20 mouse cellular contexts compared by ENCODE assay signal in genomic region chr11:67105689-67106088, GRCm38 (mm10). TPM values are rescaled to one million over a fixed set of nuclear protein-coding genes. Genes with fewer than 3 reads are reported as not detected.
DNase-seq lines count a peak whose midpoint lies in the region; ATAC-seq and TF ChIP-seq lines count a peak whose summit lies in the region.
"Had no signal": no experiment of that assay in that cellular context is flagged by ENCODE, and none has a peak within 500 bp of the region (broad histone marks: within the 10 kb centered on the region; RNA-seq: fewer than 3 reads in every experiment).

No protein-coding gene starts in this region.

- no peaks in the 10 kb centered on the region for H3K36me3 ChIP-seq in kidney, postnatal 0 days (ENCODE audit: insufficient read depth, low read length)
- H3K36me3 ChIP-seq in embryonic facial prominence, embryonic 12.5 days = no peaks in the 10 kb centered on the region
- H3K36me3 ChIP-seq in limb, embryonic 15.5 days = no peaks in the 10 kb centered on the region
- H3K36me3 ChIP-seq: forebrain, embryonic 10.5 days; midbrain, embryonic 10.5 days; neural tube, embryonic 13.5 days had no signal

- H3K4me3 ChIP-seq in kidney, postnatal 0 days (replicated peaks; ENCODE audit: low read depth, low read length) = no peak overlapping the region
- H3K4me3 ChIP-seq in embryonic facial prominence, embryonic 12.5 days = no peak overlapping the region
- H3K4me3 ChIP-seq in limb, embryonic 15.5 days = no peak overlapping the region
- H3K4me3 ChIP-seq: forebrain, embryonic 10.5 days; midbrain, embryonic 10.5 days; neural tube, embryonic 13.5 days had no signal

- DNase-seq in gastrocnemius, adult 18-20 months (ENCODE audit: low spot score) = peak; percentile 79
- no peak for DNase-seq in gastrocnemius, postnatal 4 days (ENCODE audit: low spot score in 2 of 2)
- peak; percentile 38 for DNase-seq in kidney, postnatal 0 days (ENCODE audit: low spot score)
- no peak for DNase-seq in kidney, adult 11 months
- no peak for DNase-seq in thymus, postnatal 14 days
- DNase-seq in right cerebral cortex, postnatal 10 days (ENCODE audit: low spot score in 2 of 2) = no peak
- DNase-seq: cerebellum, postnatal 14 days; heart, postnatal 14 days; kidney, adult 2 months; kidney, postnatal 36 days; liver, postnatal 0 days; lung, postnatal 36 days; thymus, postnatal 36 days had no signal

- no peak for ATAC-seq in kidney, postnatal 0 days (replicated peaks; ENCODE audit: low FRiP score, low read depth)
- ATAC-seq in embryonic facial prominence, embryonic 12.5 days (ENCODE audit: insufficient number of reproducible peaks, insufficient read depth, low FRiP score, low TSS enrichment) = 0 out of 2 replicates have a peak, but pooled peaks have one; percentile 44
- peak; percentile 66 for ATAC-seq in limb, embryonic 15.5 days (ENCODE audit: insufficient number of reproducible peaks, low FRiP score, low TSS enrichment, low read depth)
- ATAC-seq: hindbrain, embryonic 16.5 days; liver, postnatal 0 days had no signal

- no peaks in the 10 kb centered on the region for H3K27me3 ChIP-seq in kidney, postnatal 0 days (ENCODE audit: insufficient read depth, low read length)
- H3K27me3 ChIP-seq in embryonic facial prominence, embryonic 12.5 days = no peaks in the 10 kb centered on the region
- no peaks in the 10 kb centered on the region for H3K27me3 ChIP-seq in limb, embryonic 15.5 days
- H3K27me3 ChIP-seq: neural tube, embryonic 13.5 days had no signal

- H3K9ac ChIP-seq in kidney, postnatal 0 days (ENCODE audit: low read depth, low read length) = no peak overlapping the region
- H3K9ac ChIP-seq in embryonic facial prominence, embryonic 12.5 days = no peak overlapping the region
- no peak overlapping the region for H3K9ac ChIP-seq in limb, embryonic 15.5 days
- H3K9ac ChIP-seq: liver, postnatal 0 days; neural tube, embryonic 13.5 days had no signal

- TF ChIP-seq CTCF in kidney, postnatal 0 days (IDR thresholded peaks at IDR 0.05; ENCODE audit: low read depth) = no peak

- H3K4me1 ChIP-seq in kidney, postnatal 0 days (replicated peaks; ENCODE audit: insufficient read depth, low read length) = no peaks in the 10 kb centered on the region
- 0 out of 2 replicates have a peak, but pooled peaks cover 3% of the 10 kb centered on the region for H3K4me1 ChIP-seq in embryonic facial prominence, embryonic 12.5 days
- 0 out of 2 replicates have a peak, but pooled peaks cover 3% of the 10 kb centered on the region for H3K4me1 ChIP-seq in limb, embryonic 15.5 days

- no peaks in the 10 kb centered on the region for H3K9me3 ChIP-seq in kidney, postnatal 0 days (replicated peaks; ENCODE audit: low read length)
- H3K9me3 ChIP-seq in embryonic facial prominence, embryonic 12.5 days = no peaks in the 10 kb centered on the region
- H3K9me3 ChIP-seq in limb, embryonic 15.5 days = no peaks in the 10 kb centered on the region
- H3K9me3 ChIP-seq: forebrain, embryonic 10.5 days; midbrain, embryonic 10.5 days; neural tube, embryonic 13.5 days had no signal

- 37% methylated on average over 4 of the region's 4 CpGs for whole genome bisulfite sequencing in kidney, postnatal 0 days
- WGBS in embryonic facial prominence, embryonic 12.5 days = 53% methylated on average over 4 of the region's 4 CpGs
- WGBS in limb, embryonic 15.5 days = 36% methylated on average over 4 of the region's 4 CpGs

- no peak overlapping the region for H3K4me2 ChIP-seq in kidney, postnatal 0 days (ENCODE audit: low read length)
- no peak overlapping the region for H3K4me2 ChIP-seq in embryonic facial prominence, embryonic 12.5 days (replicated peaks)
- no peak overlapping the region for H3K4me2 ChIP-seq in limb, embryonic 15.5 days
- H3K4me2 ChIP-seq: neural tube, embryonic 13.5 days had no signal

- H3K27ac ChIP-seq in kidney, postnatal 0 days = no peak overlapping the region
- no peak overlapping the region for H3K27ac ChIP-seq in embryonic facial prominence, embryonic 12.5 days
- H3K27ac ChIP-seq in limb, embryonic 15.5 days = no peak overlapping the region
- H3K27ac ChIP-seq: forebrain, embryonic 10.5 days; midbrain, embryonic 10.5 days; neural tube, embryonic 13.5 days had no signal

RNA-seq across cellular contexts. Expression of gene Myh3, which starts 27.6 kb away (rescaled TPM):
- 10 to 100 TPM in 1 of 2 experiments, 1 to 10 TPM in 1; 9.5 to 15.9 TPM for total RNA-seq in gastrocnemius, adult 18-20 months (2021)
- total RNA-seq in gastrocnemius, postnatal 4 days (2021) = 100 to 1,000 TPM; 510 to 548 TPM
- polyA plus RNA-seq in kidney, postnatal 0 days (2015; fragmentation: Nextera tagmentation; extraction: Ambion mirVana) = 0.01 and 0.05 TPM in 2 replicates
- polyA plus RNA-seq in embryonic facial prominence, embryonic 12.5 days (2016; fragmentation: Nextera tagmentation; extraction: Ambion mirVana) = 25.2 and 34.6 TPM in 2 replicates
- polyA plus RNA-seq in limb, embryonic 15.5 days (2015; fragmentation: Nextera tagmentation; extraction: Ambion mirVana) = 127 and 317 TPM in 2 replicates
- total RNA-seq: heart, postnatal 14 days had no signal
- polyA plus RNA-seq: spleen, adult 2 months had no signal

RNA-seq across cellular contexts. Expression of gene Sco1, which starts 53.2 kb away (rescaled TPM):
- total RNA-seq in gastrocnemius, adult 18-20 months (2021) = 1 to 10 TPM; 7.0 to 7.7 TPM
- 10 to 100 TPM; 13.7 to 14.3 TPM for total RNA-seq in gastrocnemius, postnatal 4 days (2021)
- 16.0 and 16.7 TPM in 2 replicates for polyA plus RNA-seq in kidney, postnatal 0 days (2015; fragmentation: Nextera tagmentation; extraction: Ambion mirVana)
- polyA plus RNA-seq in embryonic facial prominence, embryonic 12.5 days (2016; fragmentation: Nextera tagmentation; extraction: Ambion mirVana) = 20.7 and 23.5 TPM in 2 replicates
- 16.4 and 16.8 TPM in 2 replicates for polyA plus RNA-seq in limb, embryonic 15.5 days (2015; fragmentation: Nextera tagmentation; extraction: Ambion mirVana)

RNA-seq across cellular contexts. Expression of gene Adprm, which starts 53.3 kb away (rescaled TPM):
- total RNA-seq in gastrocnemius, adult 18-20 months (2021) = 1 to 10 TPM; 6.5 to 8.2 TPM
- 10 to 100 TPM; 14.9 to 15.8 TPM for total RNA-seq in gastrocnemius, postnatal 4 days (2021)
- 29.0 and 29.5 TPM in 2 replicates for polyA plus RNA-seq in kidney, postnatal 0 days (2015; fragmentation: Nextera tagmentation; extraction: Ambion mirVana)
- 34.8 and 44.2 TPM in 2 replicates for polyA plus RNA-seq in embryonic facial prominence, embryonic 12.5 days (2016; fragmentation: Nextera tagmentation; extraction: Ambion mirVana)
- polyA plus RNA-seq in limb, embryonic 15.5 days (2015; fragmentation: Nextera tagmentation; extraction: Ambion mirVana) = 30.3 and 33.8 TPM in 2 replicates

Comparison
In these comparisons a context has a peak if more than half of its experiments do, and no peak if none do; other contexts are left out.
1. DNase-seq: peak in gastrocnemius, adult 18-20 months (single experiment) and kidney, postnatal 0 days (single experiment); none in gastrocnemius, postnatal 4 days (0 of 2), kidney, adult 11 months (single experiment), thymus, postnatal 14 days (single experiment) and right cerebral cortex, postnatal 10 days (0 of 2).
2. RNA of gene Myh3, which starts 27.6 kb away (polyA plus RNA-seq): 127 to 317 TPM in limb, embryonic 15.5 days and 25.2 to 34.6 TPM in embryonic facial prominence, embryonic 12.5 days; 0.01 to 0.05 TPM in kidney, postnatal 0 days; every median in the first group is over 10 times any median in the second.